ENCODE assay signal across 9 mouse cellular contexts in genomic region chr9:61830236-61830635, GRCm38 (mm10).
DNase-seq lines count a peak whose midpoint lies in the region; TF ChIP-seq lines count a peak whose summit lies in the region.
"Had no signal": no experiment of that assay in that cellular context is flagged by ENCODE, and none has a peak within 500 bp of the region (broad histone marks: within the 10 kb centered on the region; RNA-seq: fewer than 3 reads in every experiment).

No protein-coding gene starts in this region.

- no peak for TF ChIP-seq EP300 in ES-Bruce4 (IDR thresholded peaks at IDR 0.05; ENCODE audit: insufficient read depth, low read depth, low read length)

- no peaks in the 10 kb centered on the region for H3K9me3 ChIP-seq in ES-Bruce4 (replicated peaks; ENCODE audit: control insufficient read depth, insufficient read depth, low read length, poor library complexity, severe bottlenecking)

- no peak overlapping the region for H3K27ac ChIP-seq in ES-Bruce4 (ENCODE audit: insufficient read depth, low read length)
- H3K27ac ChIP-seq in gastrocnemius, adult 2 months: no peak overlapping the region

- TF ChIP-seq CTCF in ES-Bruce4 (IDR thresholded peaks at IDR 0.05; ENCODE audit: low read depth, low read length): peak; percentile 30
- TF ChIP-seq CTCF in gastrocnemius, adult 2 months (IDR thresholded peaks at IDR 0.05): peak; percentile 67

- DNase-seq in 416B (ENCODE audit: low read depth): peak; percentile 67
- DNase-seq in cerebellum, adult 8-10 months: peak; percentile 66
- peak; percentile 51 for DNase-seq in gastrocnemius, adult 2 months
- DNase-seq in kidney, postnatal 36 days: peak; percentile 51 to 83
- DNase-seq in lung, postnatal 14 days: peak; percentile 75
- peak; percentile 91 to 93 for DNase-seq in right cerebral cortex, adult 2 months (ENCODE audit: low spot score in 2 of 2)
- peak; percentile 75 for DNase-seq in urinary bladder, postnatal 14 days (ENCODE audit: low spot score)

- H3K9ac ChIP-seq in ES-Bruce4 (ENCODE audit: low read depth, poor library complexity, severe bottlenecking): no peak overlapping the region

- H3K27me3 ChIP-seq in ES-Bruce4 (ENCODE audit: control insufficient read depth, insufficient read depth, low read length, poor library complexity, severe bottlenecking): no peaks in the 10 kb centered on the region

- no peak for TF ChIP-seq POLR2A in ES-Bruce4 (IDR thresholded peaks at IDR 0.05; ENCODE audit: insufficient read depth, low read length)

- intact Hi-C loops in gastrocnemius, adult 2 months (cut with DNase I): no loop called here

- H3K4me3 ChIP-seq in ES-Bruce4 (ENCODE audit: low read depth, low read length): no peak overlapping the region
- H3K4me3 ChIP-seq in gastrocnemius, adult 2 months: no peak overlapping the region
- H3K4me3 ChIP-seq: erythroblast, embryonic 14.5 days had no signal

- H3K36me3 ChIP-seq in ES-Bruce4 (ENCODE audit: control insufficient read depth, insufficient read depth, low read length, poor library complexity, severe bottlenecking): no peaks in the 10 kb centered on the region

- no peaks in the 10 kb centered on the region for H3K4me1 ChIP-seq in ES-Bruce4 (ENCODE audit: control insufficient read depth, insufficient read depth, low read length)
